Mouse (Mus musculus) lung, postnatal 4 days (tissue): ENCODE measurements at regions not wholly inside any gene's neighbourhood (a gene's known extent, or its start where the extent isn't known, plus 50 kb on each side); places are given as distances from the start of the nearest gene placed in this dataset.

Source experiments
- DNase-seq, 2 experiments: peaks; one replicate each; pipeline ENCODE4 v3.0.0; 2021

DNA sequence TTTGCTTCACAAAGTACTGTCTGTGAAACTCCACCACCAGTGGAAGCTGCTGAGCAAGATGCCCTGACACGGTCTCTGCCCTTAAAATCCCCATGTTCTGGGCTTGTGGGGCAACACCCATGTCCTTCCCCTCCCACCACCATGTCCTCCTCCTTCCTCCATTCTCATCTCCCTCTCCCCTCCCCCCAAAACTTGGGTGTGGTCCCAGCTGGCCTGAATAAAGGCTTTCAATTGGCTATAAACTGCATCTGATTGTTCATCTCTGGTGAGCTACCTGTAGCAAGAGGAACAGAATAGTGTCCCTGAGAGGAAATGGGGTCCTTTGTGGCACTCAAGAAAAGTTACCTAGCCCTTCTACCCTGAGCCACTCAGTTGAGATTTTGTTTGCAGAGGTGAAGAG, 91.8 kb downstream of the Slc16a9 start:
- no peak for DNase-seq

DNA sequence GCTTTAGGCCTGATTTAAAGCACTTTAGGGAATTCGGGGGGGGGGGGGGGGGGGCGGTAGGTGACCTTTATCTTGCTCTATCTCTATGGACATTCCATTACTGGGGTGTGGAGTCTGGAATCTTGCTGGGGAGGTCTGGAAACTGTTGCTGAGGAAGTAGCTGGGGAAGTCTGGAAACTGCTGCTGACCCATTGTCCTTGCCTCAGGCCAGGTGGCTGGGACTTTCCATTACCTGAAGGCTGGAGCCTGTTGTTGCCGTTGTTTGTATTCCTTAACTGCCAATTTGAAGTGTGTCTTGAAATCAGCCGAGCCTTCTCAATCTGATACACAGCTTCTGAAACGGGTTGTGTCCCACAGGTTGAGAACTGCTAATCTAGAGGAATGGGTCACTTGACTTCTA, 80.9 kb upstream of the Fam13c start:
- DNase-seq = no peak

DNA sequence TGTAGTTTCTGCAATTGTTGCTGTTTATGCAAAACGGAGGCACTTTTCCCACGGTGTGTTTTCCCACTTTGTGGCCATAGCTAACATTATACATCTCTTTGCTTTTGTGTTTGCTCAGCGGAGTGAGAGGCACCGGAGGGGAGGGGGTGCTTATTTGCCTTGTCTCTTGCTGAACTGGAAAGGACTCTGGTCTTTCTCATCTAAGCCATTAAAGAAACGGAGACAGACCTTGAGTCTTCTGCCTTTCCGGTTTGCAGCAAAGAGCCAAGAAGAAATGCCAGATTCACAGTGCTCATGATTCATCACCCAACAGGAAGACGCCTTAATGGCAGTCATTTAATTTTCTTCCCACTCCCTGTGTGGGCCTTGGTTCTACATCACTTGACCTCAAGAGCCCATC, 80.4 kb upstream of the Fam13c start:
- no peak for DNase-seq

DNA sequence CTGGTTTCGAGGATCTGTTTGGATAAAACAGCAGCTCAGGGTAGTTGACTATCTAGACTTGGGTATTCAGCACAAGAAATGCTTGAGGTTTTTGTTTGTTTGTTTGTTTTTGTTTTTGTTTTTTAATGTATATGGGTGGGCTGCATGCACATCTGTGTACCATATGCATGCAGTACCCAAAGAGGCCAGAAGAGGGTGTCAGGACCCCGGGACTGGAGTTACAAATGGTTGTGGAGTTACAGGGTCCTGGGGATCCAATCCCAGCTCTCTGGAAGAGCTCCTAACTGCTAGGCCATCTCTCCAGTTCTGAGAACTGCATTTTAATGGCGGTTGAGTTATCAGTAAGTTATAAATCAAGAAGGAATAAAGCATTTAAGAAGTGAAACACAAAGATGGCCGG, 77.2 kb upstream of the Fam13c start:
- no peak for DNase-seq

DNA sequence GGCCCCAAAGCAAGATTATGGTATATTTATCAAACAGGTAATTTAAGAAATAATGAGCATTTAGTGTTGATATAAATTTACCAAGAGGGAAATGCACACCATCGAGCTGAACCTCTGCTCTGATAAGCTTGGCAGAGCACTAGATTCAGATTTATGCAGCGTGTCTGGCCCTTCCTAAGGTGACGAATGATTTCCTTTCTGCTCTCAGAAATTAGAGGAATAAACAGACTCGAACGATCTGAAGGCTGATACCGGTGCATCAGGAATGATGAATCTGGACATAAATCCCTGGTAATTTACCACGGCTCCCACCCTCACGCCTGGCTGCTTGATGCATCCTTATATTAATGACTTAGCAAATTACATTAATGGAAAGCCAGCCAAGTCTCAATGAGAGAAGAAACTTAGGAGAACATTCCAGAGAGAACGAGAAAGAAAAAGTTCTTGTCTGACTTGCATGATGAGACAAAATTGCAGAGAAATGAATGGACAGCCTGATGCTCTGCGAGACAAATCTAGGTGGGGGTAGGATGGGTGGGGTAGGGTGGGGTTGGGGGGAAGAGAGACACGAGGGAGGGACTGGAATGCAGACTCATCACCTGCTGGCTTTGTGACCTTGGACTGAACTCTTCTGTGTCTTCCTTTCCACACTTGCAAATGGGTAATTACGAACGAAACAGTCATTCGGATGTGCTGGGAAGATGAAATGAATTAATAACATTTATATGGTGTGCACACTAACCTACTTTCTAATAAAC, 75.9 kb upstream of the Fam13c start:
- DNase-seq = no peak

DNA sequence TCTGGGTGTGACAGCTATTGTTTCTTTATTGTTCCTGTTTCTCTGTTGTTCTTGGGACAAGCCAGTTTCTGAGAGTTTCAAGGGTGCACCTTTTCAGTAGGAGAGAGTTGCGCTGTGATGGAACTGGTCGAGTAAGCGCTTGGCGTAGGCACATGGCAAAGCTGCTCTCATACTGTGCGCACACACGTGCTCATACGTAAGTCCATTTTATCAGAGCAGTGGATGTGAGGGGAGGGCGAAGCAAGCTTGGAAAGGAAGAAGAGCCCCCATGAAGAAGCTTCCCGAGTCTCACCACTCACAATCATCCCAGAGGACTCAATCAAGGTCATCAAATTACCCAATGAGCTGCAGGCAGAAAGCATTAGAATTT, 75.3 kb upstream of the Fam13c start:
- no peak for DNase-seq

DNA sequence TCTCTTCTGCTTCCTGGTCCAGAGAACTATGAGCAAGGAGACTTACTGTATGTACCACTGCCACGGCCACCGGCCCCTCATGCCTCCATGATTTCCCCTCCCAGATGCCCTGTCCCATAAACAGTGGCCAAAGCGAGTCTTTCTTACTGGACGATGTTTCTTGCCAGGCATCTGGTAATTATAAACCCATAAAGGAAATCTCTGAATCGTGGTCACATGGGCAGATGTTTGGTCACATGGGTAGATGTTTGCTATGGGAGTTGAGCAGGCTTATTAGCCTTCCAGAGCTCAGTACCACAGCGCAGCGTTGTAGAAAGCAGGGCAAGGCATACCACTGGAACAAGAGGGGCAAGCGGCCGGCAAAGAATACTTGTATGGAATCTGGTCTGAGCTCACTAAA, 74.8 kb upstream of the Fam13c start:
- DNase-seq = no peak

DNA sequence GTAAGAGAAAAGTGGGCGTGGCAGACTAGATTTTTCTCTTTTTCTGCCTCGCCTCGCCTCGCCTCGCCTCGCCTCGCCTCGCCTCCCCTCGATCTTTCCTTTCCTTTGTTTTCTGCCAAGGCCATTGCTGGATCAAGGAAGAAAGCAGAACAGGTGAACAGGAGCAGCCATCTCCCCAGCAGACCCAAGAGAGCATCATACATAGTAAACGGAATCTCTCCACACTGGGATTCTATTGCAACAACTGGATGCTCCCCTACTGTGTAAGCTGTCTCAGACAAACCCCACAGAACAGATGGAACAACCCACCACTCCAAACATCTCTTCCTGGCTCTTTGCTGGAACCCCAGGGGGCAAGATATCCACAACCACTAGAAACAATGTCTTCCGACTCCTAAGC, 72.4 kb upstream of the Fam13c start:
- no peak for DNase-seq

DNA sequence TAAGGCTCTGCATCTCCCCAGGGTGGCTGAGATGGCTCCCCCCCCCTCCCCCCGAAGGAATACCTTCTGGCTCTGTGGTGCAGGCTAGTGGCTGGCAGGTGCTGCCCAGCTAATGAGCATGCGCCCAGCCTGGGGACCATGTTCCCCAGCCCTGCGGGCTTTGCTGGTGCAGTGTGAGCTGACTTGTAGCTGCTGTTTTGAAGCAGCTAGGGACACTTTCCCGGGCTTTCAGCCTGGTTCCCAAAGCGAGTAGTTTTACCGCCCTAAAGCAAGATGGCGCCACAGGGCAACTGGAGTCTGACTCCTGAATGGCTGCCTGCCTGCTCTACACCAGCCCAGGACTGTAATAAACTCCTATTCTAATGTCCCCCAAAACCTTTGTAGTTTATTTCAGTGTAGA, 71.6 kb upstream of the Fam13c start:
- peak; percentile 61 to 70 for DNase-seq

DNA sequence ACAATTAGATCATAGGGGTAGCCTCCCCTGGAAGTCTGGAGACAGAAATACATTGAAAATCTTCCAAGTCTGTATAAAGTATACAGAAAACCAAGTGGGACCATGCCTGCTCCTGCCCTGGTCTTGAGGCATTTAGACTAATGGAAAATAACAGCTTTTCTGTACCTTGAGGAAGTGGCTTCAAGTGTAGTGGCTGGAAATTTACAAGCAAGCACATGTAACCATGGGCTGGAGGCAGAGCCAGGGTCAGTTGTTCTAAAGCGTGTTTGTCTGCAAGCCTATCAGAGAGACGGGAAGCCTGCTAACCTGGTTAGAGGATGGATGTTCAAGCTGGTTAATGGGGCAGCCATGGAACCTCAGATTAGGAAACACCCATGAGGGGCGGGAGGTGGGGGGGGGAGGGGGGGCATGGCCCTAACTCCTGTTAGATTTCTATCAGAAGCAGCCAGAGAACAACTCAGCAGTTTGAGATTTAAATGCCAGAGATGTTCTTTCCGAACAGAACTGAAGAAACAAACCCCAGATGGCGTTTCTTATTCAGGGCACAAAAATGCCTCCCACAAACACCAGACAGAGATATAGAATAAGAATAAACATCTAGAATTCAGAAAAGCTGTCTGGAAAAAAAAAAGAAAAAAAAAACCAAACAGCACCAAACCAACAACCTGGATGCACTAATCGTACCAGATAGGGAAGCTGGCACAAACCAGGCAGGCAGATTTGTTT, 67.7 kb upstream of the Fam13c start:
- DNase-seq = no peak

DNA sequence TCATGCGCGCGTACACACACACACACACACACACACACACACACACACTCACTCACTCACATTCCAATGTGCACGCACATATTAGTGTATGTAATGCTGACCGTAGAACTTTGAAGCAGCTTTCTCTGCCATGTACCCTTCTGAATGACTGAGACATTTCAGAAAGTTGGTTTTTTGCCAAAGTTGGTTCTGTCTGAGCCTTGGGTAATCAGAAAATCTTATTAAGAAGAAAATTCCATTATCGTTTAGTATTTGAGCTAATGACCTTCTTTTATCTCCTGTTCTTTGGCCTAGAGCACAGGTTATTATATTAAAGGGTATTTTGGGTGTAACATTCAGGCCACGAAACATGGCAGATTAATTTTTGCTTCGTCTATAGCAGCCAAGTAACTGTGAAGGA, 67.1 kb upstream of the Fam13c start:
- no peak for DNase-seq

DNA sequence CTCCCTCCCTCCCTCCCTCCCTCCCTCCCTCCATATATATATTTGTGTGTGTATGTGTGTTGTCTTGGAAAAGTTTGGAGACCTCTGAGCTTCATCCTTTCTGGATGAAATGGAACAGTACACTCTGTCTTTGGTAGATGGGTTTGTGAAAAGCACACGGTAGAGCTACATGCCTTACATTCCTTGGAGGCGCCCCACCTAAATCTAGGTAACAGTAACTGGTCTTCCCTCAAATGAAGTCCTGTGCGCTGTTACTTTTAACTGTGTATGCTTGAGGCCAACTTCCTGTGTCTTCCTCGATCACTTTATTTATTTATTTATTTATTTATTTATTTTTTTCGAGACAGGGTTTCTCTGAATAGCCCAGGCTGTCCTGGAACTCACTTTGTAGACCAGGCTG, 66.4 kb upstream of the Fam13c start:
- DNase-seq = no peak

DNA sequence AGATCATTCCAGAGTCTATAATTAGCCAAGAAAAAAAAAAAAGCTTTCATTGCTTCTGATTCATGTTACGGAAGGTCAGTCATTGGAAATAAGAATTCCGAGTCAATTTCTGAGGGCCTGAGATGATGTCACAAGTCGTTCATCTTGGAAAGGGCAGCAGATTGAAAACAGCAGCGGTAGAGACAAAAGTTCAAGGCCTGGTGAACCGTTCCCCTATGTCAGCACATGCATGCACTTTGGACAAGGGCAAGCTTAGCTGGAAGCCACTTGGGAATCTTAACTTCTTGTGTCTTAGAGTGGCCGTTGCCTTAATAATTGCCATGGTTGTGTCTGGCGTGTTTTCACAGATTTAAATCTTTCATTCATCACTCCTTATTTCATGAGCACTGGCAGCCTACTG, 65.6 kb upstream of the Fam13c start:
- DNase-seq = no peak

DNA sequence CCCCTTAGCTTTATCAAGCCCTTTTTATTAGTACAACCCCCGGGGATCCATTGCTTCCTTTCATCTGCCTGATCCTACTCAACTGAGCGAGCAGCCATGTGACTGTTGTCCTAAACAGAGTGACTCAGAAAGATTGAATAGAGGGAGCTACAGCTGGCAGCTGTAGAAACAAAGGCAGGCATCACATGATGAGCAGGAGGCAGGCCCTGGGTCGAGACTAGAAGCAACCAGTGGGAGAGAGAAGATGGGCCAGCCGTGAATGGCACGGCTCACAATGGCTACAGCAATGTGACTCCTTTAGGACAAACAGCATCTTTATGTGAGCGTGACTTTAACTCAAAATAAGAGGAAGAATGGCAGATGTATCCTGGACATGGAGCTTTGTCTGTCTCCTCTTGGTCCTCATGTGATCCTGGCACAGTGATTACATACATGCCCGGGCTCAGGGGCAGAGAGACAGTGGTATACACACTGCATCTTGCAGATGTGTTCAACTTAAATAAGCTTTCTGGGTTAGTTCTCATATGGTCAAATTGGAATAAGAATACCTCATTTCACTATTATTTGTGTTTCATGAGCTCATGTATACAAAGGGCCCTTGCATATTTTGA, 60.1 kb upstream of the Fam13c start:
- DNase-seq = no peak

DNA sequence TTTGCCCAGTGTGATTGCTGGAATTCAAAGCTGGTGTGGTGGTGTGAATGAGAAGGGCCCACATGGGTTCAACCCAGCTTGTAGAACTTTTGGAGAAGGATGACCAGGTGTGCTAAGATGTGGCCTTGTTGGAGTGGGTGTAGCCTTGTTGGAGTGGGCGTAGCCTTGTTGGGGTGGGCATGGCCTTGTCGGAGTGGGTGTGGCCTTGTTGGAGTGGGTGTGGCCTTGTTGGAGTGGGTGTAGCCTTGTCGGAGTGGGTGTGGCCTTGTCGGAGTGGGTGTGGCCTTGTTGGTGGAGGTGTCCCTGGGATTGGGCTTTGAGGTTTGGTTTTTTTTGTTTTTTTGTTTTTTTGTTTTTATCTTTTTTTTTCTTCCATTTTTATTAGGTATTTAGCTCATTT, 55.6 kb upstream of the Fam13c start:
- DNase-seq = no peak

DNA sequence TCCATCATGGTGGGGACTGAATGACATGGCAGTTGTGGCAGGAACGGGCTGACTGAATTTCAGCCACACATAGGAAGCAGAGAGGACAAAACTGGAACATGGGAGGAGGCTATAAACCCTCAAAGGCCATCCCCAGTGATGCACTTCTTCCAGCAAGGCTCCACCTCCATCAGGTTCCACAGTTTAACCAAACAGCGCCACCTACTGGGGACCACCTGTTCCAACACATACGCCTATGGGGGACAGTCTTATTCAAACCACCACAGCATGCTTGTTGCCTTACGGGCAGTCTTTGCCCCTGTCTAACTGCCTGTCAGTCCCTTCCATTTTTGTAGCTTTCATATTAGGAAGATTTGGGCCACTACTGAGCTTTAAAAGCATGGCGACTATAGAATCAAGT, 52.6 kb upstream of the Fam13c start:
- no peak for DNase-seq
